Mouse (Mus musculus) midbrain, embryonic 14.5 days (tissue): ENCODE data around the gene Gm498. TPM values are rescaled to one million over a fixed set of nuclear protein-coding genes. Genes with fewer than 3 reads are reported as not detected.

Source experiments
- ATAC-seq: fragments of 200-750 bp; cut with Nextera tagmentation; 2 replicates; pipeline ENCODE4 v1.8.0; 2017; ENCODE audit warnings: moderate number of reproducible peaks, moderate library complexity; ENCODE audit not compliant: low FRiP score, low TSS enrichment
- DNase-seq: peaks from one replicate; pipeline ENCODE4 v3.0.0-alpha.2; 2015
- H3K27ac ChIP-seq: fragments of 300-500 bp; sonication (generic); replicated peaks from 2 replicates; pipeline ENCODE4 v1.5.1; 2014; ENCODE audit warnings: mild to moderate bottlenecking, low read depth, low read length, moderate library complexity
- H3K27me3 ChIP-seq: fragments of 300-500 bp; sonication (generic); 2 replicates; pipeline ENCODE4 v1.6.1; 2014; ENCODE audit warnings: low read length, control low read depth, mixed read lengths; ENCODE audit not compliant: control insufficient read depth, insufficient read depth
- H3K36me3 ChIP-seq: fragments of 300-500 bp; sonication (generic); 2 replicates; pipeline ENCODE4 v1.6.1; 2014; ENCODE audit warnings: low read length, control low read depth; ENCODE audit not compliant: control insufficient read depth, insufficient read depth
- H3K4me1 ChIP-seq: fragments of 300-500 bp; sonication (generic); 2 replicates; pipeline ENCODE4 v1.6.1; 2014; ENCODE audit warnings: mild to moderate bottlenecking, antibody characterized with exemption, low read length, control low read depth; ENCODE audit not compliant: control insufficient read depth, insufficient read depth
- H3K4me2 ChIP-seq: fragments of 300-500 bp; sonication (generic); 2 replicates; pipeline ENCODE4 v1.6.1; 2014; ENCODE audit warnings: mild to moderate bottlenecking, low read length, moderate library complexity
- H3K4me3 ChIP-seq: fragments of 300-500 bp; sonication (generic); replicated peaks from 2 replicates; pipeline ENCODE4 v1.5.1; 2014; ENCODE audit warnings: low read depth, low read length
- H3K9ac ChIP-seq: fragments of 300-500 bp; sonication (generic); replicated peaks from 2 replicates; pipeline ENCODE4 v1.6.1; 2014; ENCODE audit warnings: mild to moderate bottlenecking, low read length, moderate library complexity
- H3K9me3 ChIP-seq: fragments of 300-500 bp; sonication (generic); 2 replicates; pipeline ENCODE4 v1.6.1; 2016; ENCODE audit warnings: low read length, control low read depth, mixed read lengths; ENCODE audit not compliant: control insufficient read depth
- WGBS: fragments of 180-500 bp; shearing (Covaris S2); extraction: QIAGEN DNeasy Blood & Tissue Kit; methylation state at CpG from one replicate; pipeline ENCODE4 v1.1.7; 2014; 5-methylcytosine and 5-hydroxymethylcytosine counted together
- microRNA-seq: library from miRNA; unstranded; fragments of <30 nt; microRNA quantifications from one replicate; pipeline ENCODE4, GENCODE M21; 2016
- polyA plus RNA-seq: library from polyadenylated mRNA; unstranded; fragments of >200 nt; fragmentation: Nextera tagmentation; extraction: Ambion mirVana; gene quantifications from 2 replicates; pipeline ENCODE4 v1.2.1, GENCODE M21; 2014

Gm498 gene
- polyA plus RNA-seq, 1 experiment from 2014 or later = not detected

GRCm38 (mm10) chr7:143919031-143919679 lies 52.5 kb downstream of the Gm498 start:
- WGBS = 88% methylated on average over 3 of the region's 3 CpGs
- Histone ChIP-seq H3K4me2 (no peak overlapping the region), H3K4me3 (no peak overlapping the region), H3K36me3 (no peaks in the 10 kb centered on the region), H3K4me1 (no peaks in the 10 kb centered on the region), H3K27me3 (no peaks in the 10 kb centered on the region), H3K9me3 (peaks cover 5% of the 10 kb centered on the region; the same call in 1 of the 2 replicates), H3K9ac (no peak overlapping the region), H3K27ac (no peak overlapping the region)
- no peak for DNase-seq
- no peak for ATAC-seq

GRCm38 (mm10) chr7:143929899-143930298 lies 63.3 kb downstream of the Gm498 start:
- Histone ChIP-seq H3K4me1 (no peaks in the 10 kb centered on the region), H3K9me3 (no peaks in the 10 kb centered on the region), H3K27me3 (no peaks in the 10 kb centered on the region), H3K36me3 (no peaks in the 10 kb centered on the region), H3K4me3 (no peak overlapping the region), H3K9ac (no peak overlapping the region), H3K27ac (no peak overlapping the region), H3K4me2 (no peak overlapping the region)
- ATAC-seq (no peak), DNase-seq (no peak)
- 88% methylated on average over 1 of the region's 1 CpGs for whole genome bisulfite sequencing

- Histone ChIP-seq H3K27me3 (no peaks in the 10 kb centered on the region), H3K4me2 (no peak overlapping the region), H3K27ac (no peak overlapping the region), H3K4me1 (peaks cover 3% of the 10 kb centered on the region; the same call in 1 of the 2 replicates), H3K9ac (no peak overlapping the region), H3K36me3 (no peaks in the 10 kb centered on the region), H3K4me3 (no peak overlapping the region), H3K9me3 (no peaks in the 10 kb centered on the region)
- DNase-seq (peak; percentile 17), ATAC-seq (no peak)
- WGBS = 21% methylated on average over 4 of the region's 4 CpGs
These were observed 72.0 kb downstream of the Gm498 start for GRCm38 (mm10) chr7:143938647-143939046.

GRCm38 (mm10) chr7:143939476-143939875 lies 72.8 kb downstream of the Gm498 start:
- no peak overlapping the region for H3K9ac ChIP-seq
- H3K4me3 ChIP-seq = no peak overlapping the region
- H3K27me3 ChIP-seq = no peaks in the 10 kb centered on the region
- no peaks in the 10 kb centered on the region for H3K9me3 ChIP-seq
- H3K27ac ChIP-seq = no peak overlapping the region
- ATAC-seq = no peak
- H3K4me1 ChIP-seq = peaks cover 3% of the 10 kb centered on the region; the same call in 1 of the 2 replicates
- no peak for DNase-seq
- H3K36me3 ChIP-seq = no peaks in the 10 kb centered on the region
- no peak overlapping the region for H3K4me2 ChIP-seq
- WGBS = 68% methylated on average over 3 of the region's 3 CpGs

GRCm38 (mm10) chr7:143942941-143943691 lies 76.5 kb downstream of the Gm498 start:
- no peak overlapping the region for H3K4me3 ChIP-seq
- no peak overlapping the region for H3K27ac ChIP-seq
- no peaks in the 10 kb centered on the region for H3K27me3 ChIP-seq
- no peak overlapping the region for H3K4me2 ChIP-seq
- ATAC-seq (no peak), DNase-seq (peak; percentile 4)
- WGBS = 80% methylated on average over 14 of the region's 14 CpGs
- peaks cover 3% of the 10 kb centered on the region; the same call in 1 of the 2 replicates for H3K4me1 ChIP-seq
- H3K36me3 ChIP-seq = no peaks in the 10 kb centered on the region
- no peaks in the 10 kb centered on the region for H3K9me3 ChIP-seq
- H3K9ac ChIP-seq = no peak overlapping the region

GRCm38 (mm10) chr7:143944421-143944980 lies 77.9 kb downstream of the Gm498 start:
- DNase-seq (peak; percentile 28), ATAC-seq (no peak)
- Histone ChIP-seq H3K27me3 (no peaks in the 10 kb centered on the region), H3K4me1 (no peaks in the 10 kb centered on the region), H3K36me3 (no peaks in the 10 kb centered on the region), H3K4me2 (no peak overlapping the region), H3K9ac (no peak overlapping the region), H3K9me3 (no peaks in the 10 kb centered on the region), H3K27ac (no peak overlapping the region), H3K4me3 (no peak overlapping the region)
- WGBS = 65% methylated on average over 6 of the region's 6 CpGs

Small RNA genes within 50 kb of the gene (microRNA-seq; reads per million reads assigned to microRNA genes)
- not detected for gene Mir6404

Other genes with a start within 250 kb of the Gm498 start
- 0.09 and 0.21 TPM in 2 replicates for gene Tnfrsf26, start 238.1 kb upstream of the Gm498 start, polyA plus RNA-seq
- 4.3 and 5.5 TPM in 2 replicates for gene Tnfrsf22, start 217.2 kb upstream of the Gm498 start, polyA plus RNA-seq
- 0.75 and 1.2 TPM in 2 replicates for gene Tnfrsf23, start 181.0 kb upstream of the Gm498 start, polyA plus RNA-seq
- gene Osbpl5, start 109.9 kb upstream of the Gm498 start, polyA plus RNA-seq = 30.1 and 33.2 TPM in 2 replicates
- not detected in 2 replicates for gene Mrgprg, start 99.8 kb upstream of the Gm498 start, polyA plus RNA-seq
- gene Mrgpre, start 82.3 kb upstream of the Gm498 start, polyA plus RNA-seq = 6.9 and 7.2 TPM in 2 replicates
- gene Nadsyn1, start 44.0 kb upstream of the Gm498 start, polyA plus RNA-seq = 6.5 and 7.1 TPM in 2 replicates
- 64.6 and 73.3 TPM in 2 replicates for gene Dhcr7, start 43.7 kb upstream of the Gm498 start, polyA plus RNA-seq
- 9.1 and 9.4 TPM in 2 replicates for gene Shank2, start 135.1 kb downstream of the Gm498 start, polyA plus RNA-seq